Mouse (Mus musculus) lung, adult 18-20 months (tissue): ENCODE measurements around the gene Trim65.
"Not testable (repeated sequence)": the region's sequence is repeated elsewhere in the genome, so short reads cannot be mapped to it uniquely, and the experiment has no call there.

ENCODE experiments used
- DNase-seq, 2 experiments: peaks; one replicate each; pipeline ENCODE4 v3.0.0; 2022; ENCODE audit warnings: mixed read lengths in 2 of 2

Trim65 gene

DNA sequence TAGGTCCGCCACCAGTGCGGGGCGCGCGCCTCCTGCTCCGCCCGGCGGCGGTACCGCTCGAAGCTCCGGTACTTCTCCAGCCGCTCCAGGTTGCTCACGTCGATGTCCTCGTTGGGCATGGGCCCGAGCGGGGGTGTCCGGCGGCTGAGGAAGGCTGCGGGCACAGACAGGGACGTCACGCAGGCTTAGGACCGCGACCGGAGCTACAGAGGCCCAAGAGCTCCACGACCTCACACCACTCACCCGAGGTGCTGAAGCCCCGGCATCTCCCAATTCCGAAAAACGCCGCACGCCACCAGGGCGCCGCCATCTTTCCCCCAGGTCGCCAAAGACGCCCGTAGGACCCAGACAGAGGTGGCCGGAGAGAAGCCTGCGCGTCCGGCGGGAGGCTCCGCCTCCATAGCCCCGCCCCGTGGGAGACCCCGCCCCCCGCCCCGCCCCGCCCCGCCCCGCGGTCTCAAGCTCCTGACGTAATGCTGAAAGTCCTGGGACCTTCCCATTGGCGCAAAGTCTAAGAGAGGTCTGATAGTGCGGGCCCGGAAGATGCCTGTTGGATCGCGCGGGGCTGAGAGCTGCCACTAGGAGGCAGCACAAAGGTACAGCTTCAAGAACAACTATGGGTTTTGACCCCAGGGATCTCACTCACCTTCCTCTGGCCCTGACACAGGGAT, 7.7 kb upstream of the Trim65 start, which contains the start of gene Mrpl38:
Gene Mrpl38 (minus strand): TSS at position 401 of the 671 bp plus-strand sequence.
- DNase-seq, result peak; percentile 92 to 94

DNA sequence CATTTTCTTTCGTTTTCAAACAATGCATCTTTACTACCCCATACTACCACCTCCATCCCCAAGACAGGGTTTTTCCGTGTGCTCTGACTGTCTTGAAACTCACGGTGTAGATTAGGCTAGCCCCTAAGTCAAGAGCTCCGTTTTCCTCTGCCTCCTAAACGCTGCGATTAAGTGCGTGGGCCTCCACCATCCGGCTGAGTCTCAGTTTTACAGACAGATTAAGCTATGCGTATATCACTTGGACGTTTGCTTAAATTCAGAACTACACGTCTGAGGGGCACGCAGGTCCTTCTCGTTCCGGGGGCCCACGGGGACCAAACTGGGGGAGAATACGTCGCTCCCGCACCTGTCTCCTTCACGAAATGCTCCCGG, 7.2 kb upstream of the Trim65 start:
- no peak for DNase-seq

DNA sequence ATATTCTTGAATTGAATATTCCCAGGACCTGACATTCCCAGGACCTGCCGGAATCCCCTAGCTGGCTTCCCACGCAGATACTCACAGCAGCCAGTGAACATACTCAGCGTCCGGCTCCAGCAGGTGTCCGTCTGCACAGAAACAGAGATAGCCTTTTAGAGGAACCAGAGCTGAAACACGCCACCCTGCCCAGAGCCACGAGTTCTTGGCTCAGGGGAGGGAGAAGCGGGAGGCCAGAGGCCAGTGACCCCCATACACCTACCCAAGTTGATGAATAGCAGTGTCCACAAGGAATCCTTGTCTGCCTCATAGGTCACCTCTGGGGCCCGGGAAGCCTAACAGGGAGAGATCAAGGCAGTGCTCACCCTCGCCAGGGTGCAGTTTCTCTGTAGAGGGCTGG, 3.2 kb upstream of the Trim65 start:
- DNase-seq, result no peak

DNA sequence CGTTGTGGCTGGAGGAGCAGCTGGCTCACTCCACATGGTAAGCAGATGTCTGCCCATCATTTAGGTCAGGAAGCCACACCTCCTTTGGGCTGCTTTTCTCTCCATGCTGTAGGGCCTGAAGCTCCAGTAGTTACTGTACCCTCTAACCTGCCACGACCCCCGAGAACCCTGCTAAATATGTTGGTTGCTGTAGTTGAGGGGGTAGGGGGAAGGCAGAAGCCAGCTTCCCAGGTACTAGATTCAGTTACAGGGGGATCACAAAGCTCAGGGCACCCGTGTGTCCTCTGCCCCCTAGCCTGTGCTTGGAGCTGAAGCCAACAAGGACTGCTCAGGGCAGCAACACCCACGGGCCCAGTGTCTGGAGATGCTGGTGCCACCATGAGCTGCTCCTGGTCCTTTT, 2.6 kb upstream of the Trim65 start:
- no peak for DNase-seq

DNA sequence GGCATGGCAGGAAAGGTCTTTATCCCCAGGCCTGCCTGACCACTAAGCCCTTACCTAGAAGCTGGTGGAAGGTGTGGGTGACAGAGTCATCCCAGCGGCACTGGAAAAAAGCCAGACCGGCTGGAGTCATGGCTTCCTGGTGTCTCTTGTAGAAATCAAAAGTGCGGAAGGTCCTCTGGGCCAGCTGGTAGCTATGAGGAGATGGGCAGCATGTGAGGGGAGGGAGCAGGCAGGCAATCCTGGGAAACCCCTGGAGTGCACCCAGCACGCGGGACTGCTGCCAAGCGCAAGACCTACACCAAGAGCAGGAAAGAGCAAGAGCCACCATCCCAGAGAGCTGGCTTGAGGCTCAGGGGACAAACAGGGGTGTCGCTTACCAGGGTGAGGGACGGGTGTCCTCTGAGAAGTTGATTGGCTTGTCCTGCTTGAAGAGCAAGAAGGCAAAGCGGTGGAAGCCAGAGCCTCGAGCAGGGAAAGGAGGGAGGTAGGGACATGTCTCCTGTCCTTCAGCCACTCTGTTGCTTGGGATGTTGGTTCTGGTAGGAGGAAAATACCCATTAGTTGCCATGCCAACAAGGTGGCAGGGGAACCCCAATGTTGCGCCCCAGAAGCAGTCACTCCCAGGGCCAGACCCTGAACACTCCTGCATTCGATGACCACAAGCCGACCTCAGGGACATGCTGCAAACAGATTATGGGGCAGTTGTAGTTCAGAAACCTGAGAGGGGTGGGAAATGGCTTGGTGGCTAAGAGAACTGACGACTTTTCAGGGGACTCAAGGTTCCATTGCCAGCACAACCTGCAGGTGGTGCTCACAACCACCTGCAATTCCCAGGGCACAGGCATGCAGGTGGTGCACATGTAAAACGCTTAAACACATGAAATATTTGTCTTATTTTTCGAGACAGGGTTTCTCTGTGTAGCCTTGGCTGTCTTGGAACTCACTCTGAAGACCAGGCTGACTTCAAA, 1.7 kb upstream of the Trim65 start:
- DNase-seq, result no peak

DNA sequence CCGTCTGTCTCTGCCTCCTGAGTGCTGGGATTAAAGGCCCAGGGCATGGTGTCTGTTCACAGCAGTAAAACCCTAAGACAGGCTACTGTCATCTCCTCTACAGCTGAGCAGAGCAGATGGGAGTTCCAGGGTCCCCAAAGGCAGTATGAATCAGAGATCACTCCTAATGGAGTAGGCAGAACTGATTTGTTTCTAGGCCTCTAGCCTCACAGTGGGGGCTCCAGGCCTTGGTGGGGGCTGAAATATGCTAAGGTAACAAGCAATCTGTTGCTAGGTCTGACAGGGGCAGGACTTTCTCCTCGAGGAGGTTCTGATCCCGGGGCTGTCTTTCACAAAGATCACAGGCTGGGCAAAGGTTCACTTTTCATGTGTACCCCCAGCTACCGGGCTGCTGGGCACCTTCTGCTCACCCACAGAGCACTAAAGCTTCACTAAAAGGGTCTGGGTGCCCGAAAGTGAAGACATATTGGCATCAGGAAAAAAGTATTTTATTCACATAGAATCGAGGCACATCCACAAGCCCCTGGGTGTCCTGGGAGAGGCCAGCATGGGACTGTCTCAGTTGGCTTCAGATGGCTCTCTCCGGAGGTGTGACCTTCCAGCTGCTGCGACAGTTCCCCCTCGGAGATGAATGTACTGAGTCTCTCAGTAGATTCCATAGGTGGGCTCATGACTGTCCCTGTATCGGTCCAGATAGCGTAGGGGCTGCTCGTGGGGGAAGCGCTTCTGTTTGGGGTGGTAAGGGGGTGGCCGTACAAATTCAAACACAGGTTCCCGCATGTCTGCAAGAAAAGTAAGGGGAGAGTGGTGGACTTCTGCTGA, 632 bp upstream of the Trim65 start:
- no peak for DNase-seq

DNA sequence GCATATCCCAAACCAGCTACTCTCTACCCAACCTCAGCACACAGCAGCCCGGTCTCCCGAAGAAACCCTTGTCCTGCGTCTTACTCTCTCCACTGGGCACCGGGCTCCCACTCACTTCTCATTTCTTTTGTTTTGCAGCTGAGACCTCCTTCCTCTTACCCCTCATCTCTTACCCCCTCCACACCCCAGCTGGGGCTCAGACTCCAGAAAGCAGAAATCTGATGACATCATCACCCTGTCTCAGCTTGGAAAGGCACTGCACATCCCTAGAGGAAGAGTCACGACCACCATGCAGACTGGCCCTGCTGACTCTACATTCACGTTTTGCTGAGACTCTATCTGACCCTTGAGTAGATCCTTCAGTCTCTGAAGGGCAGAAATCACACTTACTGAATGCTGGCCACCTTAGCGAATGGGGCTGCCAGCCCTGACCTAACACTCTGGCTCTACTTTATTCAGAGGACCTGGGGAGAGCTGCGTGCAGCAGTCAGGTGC, 888 bp downstream of the Trim65 start:
- DNase-seq, result no peak

DNA sequence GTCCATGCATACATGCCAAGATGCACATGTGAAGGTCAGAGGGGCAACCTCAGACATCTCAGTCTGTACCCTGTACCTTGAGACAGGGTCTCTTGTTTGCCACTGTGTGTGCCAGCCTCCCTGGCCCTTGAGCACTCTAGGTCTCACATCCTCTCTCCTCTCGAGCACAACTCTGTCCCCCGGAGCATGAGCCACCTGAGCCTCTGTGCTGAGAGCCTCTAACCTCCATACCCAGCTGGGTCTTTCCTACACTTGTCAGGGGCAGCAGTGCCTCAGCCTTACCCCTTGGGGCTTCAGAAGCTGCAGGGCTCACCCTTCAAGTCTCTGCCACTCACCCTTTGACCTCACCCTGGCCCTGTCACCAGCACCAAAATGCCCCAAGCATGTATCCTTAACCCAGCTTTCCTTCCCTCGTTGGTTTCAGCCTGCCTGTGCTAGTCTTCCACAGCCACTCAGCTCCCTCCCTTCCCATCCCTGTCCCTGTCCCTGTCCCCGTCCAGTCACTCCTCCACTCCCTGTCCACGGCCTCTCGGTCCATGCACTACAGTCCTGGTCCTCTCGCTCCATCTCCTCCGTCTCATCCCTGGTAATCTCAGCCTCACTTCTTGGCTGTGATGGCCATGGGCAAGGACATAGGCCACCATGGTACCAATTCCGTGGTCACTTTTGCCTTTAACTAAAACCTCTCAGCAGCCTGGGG, 1.7 kb downstream of the Trim65 start:
- DNase-seq, result no peak

DNA sequence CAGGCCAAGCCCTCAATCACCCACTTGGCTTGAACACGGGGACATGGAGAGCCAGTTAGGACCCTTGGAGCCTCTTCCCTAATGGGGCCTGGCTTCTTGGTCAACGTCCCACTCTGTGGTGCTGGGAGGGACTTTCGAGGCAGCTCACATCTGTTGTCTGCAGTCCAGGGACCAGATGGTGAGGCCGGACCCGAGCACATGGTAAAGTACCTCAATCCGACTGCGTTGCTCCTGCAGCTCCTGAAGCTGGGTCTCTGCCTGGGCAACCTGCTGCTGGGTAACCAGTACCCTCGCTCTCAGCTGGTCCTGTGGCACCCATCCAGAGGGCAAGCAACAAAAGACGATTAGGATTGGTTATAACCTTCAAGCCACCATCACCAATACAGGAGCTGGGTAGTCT, 2.9 kb downstream of the Trim65 start:
- DNase-seq, result no peak

DNA sequence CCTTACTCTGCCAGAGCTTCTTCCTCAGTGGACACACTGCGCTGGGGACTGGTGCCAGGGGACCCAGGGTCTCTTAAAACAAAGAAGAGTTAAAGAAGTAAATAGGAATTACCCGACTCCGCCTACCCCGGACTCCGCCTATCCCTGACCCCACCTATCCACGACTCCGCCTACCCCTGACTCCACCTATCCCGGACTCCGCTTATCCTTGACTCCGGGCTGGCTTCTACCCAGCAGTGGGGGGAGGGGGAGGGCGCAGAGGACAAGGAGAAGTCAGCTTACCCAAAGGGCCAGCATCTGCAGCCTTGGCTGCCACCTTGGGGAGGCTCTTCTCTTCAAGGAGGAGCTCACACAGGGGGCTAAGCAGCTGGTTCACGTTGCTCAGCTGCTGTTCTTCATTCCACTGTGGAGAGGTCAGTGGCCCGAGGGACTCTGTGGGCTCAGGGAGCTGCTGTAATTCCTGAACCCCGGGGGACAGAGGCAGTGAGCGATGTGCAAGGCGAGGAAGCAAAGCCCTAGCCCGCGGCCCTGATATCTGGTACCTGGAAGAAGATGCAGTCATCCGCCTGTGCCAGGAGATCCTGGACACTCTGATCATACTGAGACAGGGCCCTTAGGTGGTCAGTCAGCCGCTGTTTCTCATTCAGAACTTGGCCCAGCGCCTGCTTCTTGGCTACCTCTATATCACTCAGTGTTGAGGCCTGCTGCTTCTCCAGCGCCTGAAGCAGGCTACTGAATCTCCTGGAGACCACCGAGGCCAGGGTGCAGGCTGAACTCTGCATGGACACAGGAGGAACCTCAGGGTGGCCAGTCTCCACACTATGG, 3.6 kb downstream of the Trim65 start, which contains the start of gene Trim47:
Gene Trim47 (minus strand): TSS at position 55 of the 825 bp plus-strand sequence.
- DNase-seq, result peak; percentile 74 to 84

DNA sequence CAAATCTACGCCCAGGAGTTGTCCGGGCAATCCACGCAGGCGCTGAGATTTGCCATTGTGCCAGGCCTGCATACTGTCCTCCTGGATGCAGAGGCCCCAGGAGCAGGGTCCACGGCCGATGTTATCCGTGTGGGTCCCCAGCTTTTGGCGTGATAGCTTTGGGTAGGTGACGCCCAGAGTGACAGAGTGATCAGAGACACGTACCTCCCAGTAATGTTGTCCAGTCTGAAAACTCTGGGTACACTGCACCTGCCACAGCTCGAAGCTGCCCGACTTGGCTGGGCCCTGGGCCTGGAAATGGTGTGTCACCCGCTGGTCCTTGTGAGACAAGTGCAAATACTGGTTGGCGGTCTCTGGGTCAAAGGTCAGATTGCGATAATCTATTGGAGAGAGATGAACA, 4.7 kb downstream of the Trim65 start:
- no peak for DNase-seq

DNA sequence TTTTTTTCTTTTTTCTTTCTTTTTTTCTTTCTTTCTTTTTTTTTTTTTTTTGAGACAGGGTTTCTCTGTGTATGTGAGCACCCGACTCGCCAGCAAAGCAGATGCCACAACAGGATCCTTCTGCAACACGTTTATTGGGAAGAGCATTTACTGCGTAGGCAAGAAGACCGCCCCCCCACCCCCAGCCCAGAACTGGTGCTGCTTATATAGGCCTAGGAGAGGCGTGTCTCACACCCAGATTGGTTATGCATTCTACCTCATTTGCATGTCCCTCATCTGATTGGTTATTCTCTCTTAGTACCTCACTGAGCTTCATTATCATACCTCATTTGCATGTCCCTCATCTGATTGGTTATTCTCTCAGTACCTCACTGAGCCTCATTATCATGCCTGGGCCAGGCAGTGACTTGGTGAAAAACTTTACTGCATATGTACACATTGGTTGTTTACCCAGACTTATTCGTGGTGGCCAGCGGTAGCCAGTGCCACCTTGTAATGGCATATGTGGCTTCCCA, 9.1 kb downstream of the Trim65 start:
- not testable (repeated sequence) for DNase-seq

DNA sequence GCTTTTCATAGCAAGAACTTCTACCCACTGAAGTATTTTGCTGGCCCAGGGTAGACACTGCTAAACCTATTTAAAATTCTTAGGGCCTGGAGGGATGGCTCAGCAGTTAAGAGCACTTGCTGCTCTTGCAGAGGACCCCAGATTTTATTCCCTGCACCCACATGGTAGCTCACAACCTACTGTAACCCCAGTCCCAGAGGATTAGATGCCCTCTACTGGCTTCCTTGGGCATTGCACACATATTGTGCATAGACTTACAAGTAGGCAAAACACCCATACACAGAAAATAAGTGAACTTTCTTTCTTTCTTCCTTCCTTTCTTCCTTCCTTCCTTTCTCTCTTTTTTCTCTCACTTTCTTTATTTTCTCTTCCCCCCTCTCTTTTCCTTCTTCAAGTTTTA, 13.1 kb downstream of the Trim65 start:
- DNase-seq, result no peak

DNA sequence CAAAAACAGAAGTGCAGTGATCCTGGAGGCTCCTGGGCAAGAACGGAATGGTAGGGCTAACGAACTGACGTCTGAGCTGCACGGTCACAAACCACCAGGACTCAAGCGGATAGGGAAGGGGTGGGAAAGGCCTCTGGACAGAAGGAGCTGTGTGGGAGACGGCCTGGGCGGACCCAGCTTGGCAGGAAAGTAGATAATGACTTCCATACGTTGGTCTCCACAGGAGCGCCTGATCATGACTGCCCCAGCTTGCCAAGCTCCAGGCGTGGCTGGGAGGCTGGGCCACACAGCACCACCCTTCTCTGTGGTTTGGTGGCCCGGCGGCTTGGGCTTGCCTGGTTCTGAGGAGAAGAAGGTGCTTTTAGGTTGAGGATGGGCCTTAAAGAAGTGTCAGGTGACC, 13.7 kb downstream of the Trim65 start:
- DNase-seq, result no peak

DNA sequence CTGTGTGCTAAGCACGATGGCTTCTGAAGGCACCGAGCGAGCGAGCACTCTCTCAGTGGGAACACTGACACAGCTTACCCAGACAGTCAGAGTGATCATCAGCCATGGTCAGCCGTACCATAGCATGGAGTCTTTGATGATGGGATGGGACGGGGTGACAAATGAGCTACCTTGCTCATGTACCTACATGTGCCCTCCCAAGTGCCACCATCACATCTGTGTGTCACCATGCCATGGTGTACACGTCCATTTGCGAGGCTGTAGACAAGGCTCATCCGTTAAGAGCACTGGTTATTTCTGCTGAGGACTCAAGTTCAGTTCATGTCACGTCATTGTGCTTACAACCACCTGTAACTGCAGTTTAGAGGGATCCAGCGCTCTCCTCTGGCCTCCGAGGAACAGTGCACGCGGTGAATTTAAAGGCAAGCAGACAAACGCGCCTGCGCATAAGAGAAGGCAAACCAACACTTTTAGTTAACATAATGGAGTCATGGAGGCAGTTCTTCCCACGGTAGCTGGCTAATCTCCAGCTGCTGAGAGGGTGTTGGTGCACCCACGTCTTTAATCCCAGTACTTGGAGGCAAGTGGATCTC, 19.2 kb downstream of the Trim65 start:
- DNase-seq, result no peak

DNA sequence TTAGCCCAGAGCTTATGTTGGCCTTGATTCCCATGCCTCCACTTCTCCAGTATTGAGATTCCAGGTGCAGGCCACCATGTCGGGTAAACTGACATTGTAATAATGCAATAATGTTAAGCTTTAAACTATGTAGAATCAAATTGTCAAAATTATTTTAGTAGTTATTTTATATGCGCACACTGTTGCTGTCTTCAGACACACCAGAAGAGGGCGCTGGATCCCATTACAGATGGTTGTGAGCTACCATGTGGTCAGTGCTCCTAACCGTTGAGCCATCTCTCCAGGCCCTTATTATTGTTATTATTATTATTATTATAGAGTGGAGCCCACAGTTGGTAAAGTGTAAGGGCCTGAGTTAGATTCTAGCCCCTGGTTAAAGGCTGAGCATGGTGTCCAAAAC, 19.9 kb downstream of the Trim65 start:
- no peak for DNase-seq

DNA sequence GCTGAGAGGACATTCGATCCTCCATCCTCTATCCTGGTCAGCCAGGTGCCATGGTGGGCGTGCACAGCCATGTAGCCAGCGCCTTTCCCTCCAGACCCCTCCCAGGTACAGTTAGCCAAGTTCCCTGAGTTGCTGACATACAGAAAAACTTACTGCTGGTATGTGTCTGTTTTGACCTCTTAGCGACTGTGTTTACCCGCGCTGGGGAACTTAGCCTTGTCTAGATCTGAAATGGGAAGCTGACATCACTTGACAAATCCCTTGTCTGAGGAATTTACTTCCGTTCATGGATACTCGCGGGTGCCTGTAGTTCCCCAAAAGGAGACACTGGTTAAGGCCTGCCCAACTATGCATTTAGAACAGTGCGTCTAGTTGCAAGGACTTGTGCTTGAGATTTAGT, 20.4 kb downstream of the Trim65 start:
- peak; percentile 56 to 74 for DNase-seq

DNA sequence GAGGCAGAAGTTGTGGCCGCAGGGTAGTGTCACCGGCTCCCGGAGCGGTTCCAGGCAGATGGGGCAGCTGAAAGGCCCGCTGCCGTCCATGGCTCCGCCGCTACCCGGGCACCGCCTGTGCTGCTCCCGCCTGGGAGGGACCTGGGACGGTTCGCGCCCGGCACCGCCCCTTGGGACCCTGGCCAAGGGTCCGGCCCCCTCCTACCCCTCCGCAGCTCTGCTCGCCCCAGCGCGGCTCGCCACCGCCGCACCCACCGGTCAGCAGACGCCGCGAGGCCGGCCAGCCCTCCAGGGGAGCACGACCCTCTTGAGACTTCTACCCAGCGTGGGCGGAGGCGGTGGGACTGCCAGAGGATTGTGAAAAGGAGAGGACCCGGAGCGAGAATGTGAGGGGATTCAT, 20.8 kb downstream of the Trim65 start:
- DNase-seq, result peak; percentile 82 to 86

DNA sequence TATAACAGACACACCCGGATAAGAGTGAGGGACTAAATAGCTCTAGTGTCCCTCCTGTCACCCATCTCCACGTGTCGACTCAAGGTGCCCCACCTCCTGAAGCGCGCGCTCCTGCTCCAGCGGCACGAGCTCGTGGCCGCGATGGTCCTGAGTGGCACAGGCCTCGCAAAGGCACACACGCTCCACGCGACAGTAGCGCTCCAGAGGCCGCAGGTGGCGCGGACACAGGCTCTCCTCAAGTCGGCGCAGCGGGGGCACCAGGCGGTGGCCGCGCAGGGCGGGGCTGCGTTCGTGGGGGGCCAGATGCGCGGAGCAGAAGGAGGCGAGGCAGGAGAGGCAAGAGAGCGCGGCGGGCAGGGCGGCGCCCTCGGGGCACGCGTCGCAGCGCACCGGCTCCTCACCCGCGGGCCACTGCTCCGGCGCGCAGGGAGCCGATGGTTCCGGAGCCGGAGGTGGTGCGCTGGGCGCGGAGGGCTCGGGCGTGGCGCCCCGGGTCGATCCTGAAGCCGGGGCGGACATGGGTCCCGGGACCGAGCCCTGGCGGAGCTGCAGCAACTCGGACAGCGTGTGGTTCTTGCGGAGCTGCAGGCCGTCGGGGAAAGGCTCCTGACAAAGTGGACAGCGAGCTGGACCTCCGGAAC, 21.4 kb downstream of the Trim65 start:
- DNase-seq, result peak in 1 of 2 experiments; percentile 32

DNA sequence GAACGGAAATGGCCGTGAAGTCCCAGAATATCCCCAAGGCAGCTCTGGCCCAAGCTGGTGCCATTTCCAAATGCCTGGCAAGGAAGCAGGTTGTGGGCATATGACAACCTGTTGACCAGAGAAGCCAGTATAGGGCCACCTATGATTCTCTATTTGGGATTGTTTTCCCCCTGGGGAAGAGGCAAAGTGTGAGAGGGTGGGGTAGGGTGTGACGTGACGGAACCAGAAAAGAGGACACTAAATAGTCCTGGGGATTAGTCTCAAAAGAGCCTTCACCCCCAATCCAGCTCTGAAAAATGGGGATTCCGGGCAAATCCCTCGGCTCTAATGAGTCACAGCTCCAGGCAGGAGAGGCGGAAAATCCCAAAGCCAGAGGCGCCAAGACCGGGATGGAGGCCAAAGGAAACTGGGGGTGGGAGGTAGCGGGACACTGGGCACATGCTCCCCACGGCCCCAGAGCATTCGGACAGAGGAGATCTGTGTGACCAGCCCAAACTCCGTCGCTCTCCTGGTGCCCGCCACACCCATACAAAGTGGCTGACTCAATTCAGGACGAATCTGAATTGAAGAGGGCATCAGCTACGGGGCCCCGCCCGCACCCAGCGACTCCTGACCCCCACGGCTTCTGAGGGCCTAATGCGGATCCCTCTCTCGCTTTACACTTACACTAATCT, 22.3 kb downstream of the Trim65 start:
- DNase-seq, result peak; percentile 76
